Mouse (Mus musculus): ENCODE results near the gene Magix. TPM values are rescaled to one million over a fixed set of nuclear protein-coding genes. Genes with fewer than 3 reads are reported as not detected.

Gene Magix
- 1.1 and 2.0 TPM in 2 replicates for total RNA-seq (2014; rRNA removed; ENCODE audit: low replicate concordance)
- 1.5 and 1.8 TPM in 2 replicates for polyA plus RNA-seq (2015; fragmentation: Nextera tagmentation; extraction: Ambion mirVana)

GRCm38 (mm10) chrX:7680864-7681263 lies at the start of gene Magix:
TSS of gene Magix (minus strand) at chrX:7681251.
- Histone ChIP-seq H3K27ac (ENCODE audit: low read depth) (0 out of 2 replicates have a peak within 1 kb of the TSS, but pooled peaks have one; percentile 26), H3K4me1 (ENCODE audit: control insufficient read depth, insufficient read depth) (no peaks in the 10 kb centered on the region), H3K36me3 (replicated peaks; ENCODE audit: control insufficient read depth, insufficient read depth, low read length) (no peaks in the 10 kb centered on the region), H3K4me2 (ENCODE audit: low read depth, low read length) (peak within 1 kb of the TSS; percentile 62), H3K9ac (replicated peaks; ENCODE audit: low read depth, low read length) (no peak within 1 kb of the TSS), H3K9me3 (replicated peaks; ENCODE audit: control insufficient read depth, low read length) (no peaks in the 10 kb centered on the region), H3K4me3 (ENCODE audit: low read depth, low read length) (peak within 1 kb of the TSS; percentile 40), H3K27me3 (ENCODE audit: control insufficient read depth, insufficient read depth, low read length) (no peaks in the 10 kb centered on the region)
- DNase-seq (ENCODE audit: low spot score) (no peak), ATAC-seq (ENCODE audit: insufficient read depth, low read depth) (no peak)
- TF ChIP-seq EP300 (IDR thresholded peaks at IDR 0.05; ENCODE audit: low read depth) (no peak), CTCF (IDR thresholded peaks at IDR 0.05; ENCODE audit: low read depth) (no peak)
- 43% methylated on average over 14 of the region's 14 CpGs for WGBS

- WGBS = 33% methylated on average over 4 of the region's 4 CpGs
- H3K4me1 ChIP-seq (ENCODE audit: control insufficient read depth, insufficient read depth) = no peaks in the 10 kb centered on the region
- ATAC-seq (ENCODE audit: insufficient read depth, low read depth) (no peak), DNase-seq (ENCODE audit: low spot score) (no peak)
- H3K9ac ChIP-seq (replicated peaks; ENCODE audit: low read depth, low read length) = peak overlapping the region; percentile 20; the same call in 1 of the 2 replicates
- H3K4me2 ChIP-seq (ENCODE audit: low read depth, low read length) = peak overlapping the region; percentile 61
- no peak for TF ChIP-seq CTCF (IDR thresholded peaks at IDR 0.05; ENCODE audit: low read depth)
- TF ChIP-seq EP300 (IDR thresholded peaks at IDR 0.05; ENCODE audit: low read depth) = no peak
- peaks cover 23% of the 10 kb centered on the region for H3K36me3 ChIP-seq (replicated peaks; ENCODE audit: control insufficient read depth, insufficient read depth, low read length)
- H3K27ac ChIP-seq (ENCODE audit: low read depth) = no peak overlapping the region
- H3K4me3 ChIP-seq (ENCODE audit: low read depth, low read length) = peak overlapping the region; percentile 49
- H3K9me3 ChIP-seq (replicated peaks; ENCODE audit: control insufficient read depth, low read length) = no peaks in the 10 kb centered on the region
- no peaks in the 10 kb centered on the region for H3K27me3 ChIP-seq (ENCODE audit: control insufficient read depth, insufficient read depth, low read length)
Measured at GRCm38 (mm10) chrX:7728922-7729265, 47.8 kb upstream of the Magix start.

GRCm38 (mm10) chrX:7728215-7728921 lies 47.3 kb upstream of the Magix start, which contains the start of gene Praf2:
TSS of gene Praf2 (plus strand) at chrX:7728439.
- no peaks in the 10 kb centered on the region for H3K9me3 ChIP-seq (replicated peaks; ENCODE audit: control insufficient read depth, low read length)
- H3K27me3 ChIP-seq (ENCODE audit: control insufficient read depth, insufficient read depth, low read length) = no peaks in the 10 kb centered on the region
- peak within 1 kb of the TSS; percentile 61 for H3K4me2 ChIP-seq (ENCODE audit: low read depth, low read length)
- peak within 1 kb of the TSS; percentile 20; the same call in 1 of the 2 replicates for H3K9ac ChIP-seq (replicated peaks; ENCODE audit: low read depth, low read length)
- TF ChIP-seq EP300 (IDR thresholded peaks at IDR 0.05; ENCODE audit: low read depth) (0 out of 2 replicates have a peak, but pooled peaks have one; percentile 26), CTCF (IDR thresholded peaks at IDR 0.05; ENCODE audit: low read depth) (no peak)
- H3K27ac ChIP-seq (ENCODE audit: low read depth) = peak within 1 kb of the TSS; percentile 55
- WGBS = 16% methylated on average over 42 of the region's 42 CpGs
- H3K36me3 ChIP-seq (replicated peaks; ENCODE audit: control insufficient read depth, insufficient read depth, low read length) = peaks cover 23% of the 10 kb centered on the region
- peak; percentile 86 for DNase-seq (ENCODE audit: low spot score)
- H3K4me3 ChIP-seq (ENCODE audit: low read depth, low read length) = peak within 1 kb of the TSS; percentile 49
- H3K4me1 ChIP-seq (ENCODE audit: control insufficient read depth, insufficient read depth) = no peaks in the 10 kb centered on the region
- ATAC-seq (ENCODE audit: insufficient read depth, low read depth) = peak; percentile 92

- Histone ChIP-seq H3K27me3 (ENCODE audit: control insufficient read depth, insufficient read depth, low read length) (no peaks in the 10 kb centered on the region), H3K36me3 (replicated peaks; ENCODE audit: control insufficient read depth, insufficient read depth, low read length) (peaks cover 23% of the 10 kb centered on the region), H3K4me1 (ENCODE audit: control insufficient read depth, insufficient read depth) (no peaks in the 10 kb centered on the region), H3K9ac (replicated peaks; ENCODE audit: low read depth, low read length) (no peak overlapping the region), H3K27ac (ENCODE audit: low read depth) (no peak overlapping the region), H3K4me2 (ENCODE audit: low read depth, low read length) (no peak overlapping the region), H3K9me3 (replicated peaks; ENCODE audit: control insufficient read depth, low read length) (no peaks in the 10 kb centered on the region), H3K4me3 (ENCODE audit: low read depth, low read length) (no peak overlapping the region)
- DNase-seq (ENCODE audit: low spot score) (no peak), ATAC-seq (ENCODE audit: insufficient read depth, low read depth) (no peak)
- TF ChIP-seq EP300 (IDR thresholded peaks at IDR 0.05; ENCODE audit: low read depth) (no peak), CTCF (IDR thresholded peaks at IDR 0.05; ENCODE audit: low read depth) (no peak)
- WGBS = 83% methylated on average over 13 of the region's 13 CpGs
Measured at GRCm38 (mm10) chrX:7727176-7727575, 46.1 kb upstream of the Magix start.

- H3K9me3 ChIP-seq (replicated peaks; ENCODE audit: control insufficient read depth, low read length) = no peaks in the 10 kb centered on the region
- H3K9ac ChIP-seq (replicated peaks; ENCODE audit: low read depth, low read length) = no peak overlapping the region
- H3K4me1 ChIP-seq (ENCODE audit: control insufficient read depth, insufficient read depth) = no peaks in the 10 kb centered on the region
- 79% methylated on average over 12 of the region's 12 CpGs for WGBS
- no peak overlapping the region for H3K4me3 ChIP-seq (ENCODE audit: low read depth, low read length)
- ATAC-seq (ENCODE audit: insufficient read depth, low read depth) (no peak), DNase-seq (ENCODE audit: low spot score) (no peak)
- no peak overlapping the region for H3K4me2 ChIP-seq (ENCODE audit: low read depth, low read length)
- no peak for TF ChIP-seq CTCF (IDR thresholded peaks at IDR 0.05; ENCODE audit: low read depth)
- H3K36me3 ChIP-seq (replicated peaks; ENCODE audit: control insufficient read depth, insufficient read depth, low read length) = peaks cover 23% of the 10 kb centered on the region
- no peaks in the 10 kb centered on the region for H3K27me3 ChIP-seq (ENCODE audit: control insufficient read depth, insufficient read depth, low read length)
- H3K27ac ChIP-seq (ENCODE audit: low read depth) = no peak overlapping the region
Measured at GRCm38 (mm10) chrX:7725841-7726240, 44.8 kb upstream of the Magix start.
